Mouse (Mus musculus) midbrain, embryonic 13.5 days (tissue): ENCODE data around the gene Actn4. TPM values are rescaled to one million over a fixed set of nuclear protein-coding genes. Genes with fewer than 3 reads are reported as not detected.
A peak's percentile ranks its signal among the peaks of the same experiment; 100 is the strongest.

Source experiments
- ATAC-seq: fragments of 200-750 bp; cut with Nextera tagmentation; 2 replicates; pipeline ENCODE4 v1.8.0; 2017; ENCODE audit warnings: mild to moderate bottlenecking, moderate TSS enrichment, moderate library complexity
- H3K27ac ChIP-seq: fragments of 300-500 bp; sonication (generic); 2 replicates; pipeline ENCODE4 v1.5.1; 2015; ENCODE audit warnings: inconsistent platforms, mild to moderate bottlenecking, moderate library complexity
- H3K27me3 ChIP-seq: fragments of 300-500 bp; sonication (generic); 2 replicates; pipeline ENCODE4 v1.6.1; 2015; ENCODE audit warnings: mild to moderate bottlenecking, inconsistent platforms
- H3K36me3 ChIP-seq: fragments of 300-500 bp; sonication (generic); 2 replicates; pipeline ENCODE4 v1.6.1; 2015; ENCODE audit warnings: mild to moderate bottlenecking, inconsistent platforms
- H3K4me1 ChIP-seq: fragments of 300-500 bp; sonication (generic); replicated peaks from 2 replicates; pipeline ENCODE4 v1.6.1; 2015; ENCODE audit warnings: inconsistent platforms
- H3K4me2 ChIP-seq: fragments of 300-500 bp; sonication (generic); replicated peaks from 2 replicates; pipeline ENCODE4 v1.6.1; 2015; ENCODE audit warnings: moderate library complexity, mild to moderate bottlenecking, inconsistent platforms
- H3K4me3 ChIP-seq: fragments of 300-500 bp; sonication (generic); replicated peaks from 2 replicates; pipeline ENCODE4 v1.5.1; 2015; ENCODE audit warnings: mild to moderate bottlenecking, inconsistent platforms
- H3K9ac ChIP-seq: fragments of 300-500 bp; sonication (generic); replicated peaks from 2 replicates; pipeline ENCODE4 v1.6.1; 2015; ENCODE audit warnings: mild to moderate bottlenecking, inconsistent platforms
- H3K9me3 ChIP-seq: fragments of 300-500 bp; sonication (generic); 2 replicates; pipeline ENCODE4 v1.6.1; 2016; ENCODE audit warnings: mild to moderate bottlenecking, inconsistent platforms
- WGBS: fragments of 180-500 bp; shearing (Covaris S2); methylation state at CpG from one replicate; pipeline ENCODE4 v1.1.7; 2015; 5-methylcytosine and 5-hydroxymethylcytosine counted together
- polyA plus RNA-seq: library from polyadenylated mRNA; unstranded; fragments of >200 nt; fragmentation: Nextera tagmentation; extraction: Ambion mirVana; gene quantifications from 2 replicates; pipeline ENCODE4 v1.2.1, GENCODE M21; 2015

Actn4 gene
- polyA plus RNA-seq, 1 experiment from 2014 or later, result 132 TPM

- 73% methylated on average over 4 of the region's 4 CpGs for WGBS
- H3K27ac ChIP-seq, result no peak overlapping the region
- H3K4me1 ChIP-seq, result peaks cover 21% of the 10 kb centered on the region
- no peak overlapping the region for H3K4me3 ChIP-seq
- ATAC-seq, result no peak
- H3K4me2 ChIP-seq, result no peak overlapping the region
- no peak overlapping the region for H3K9ac ChIP-seq
- no peaks in the 10 kb centered on the region for H3K9me3 ChIP-seq
- H3K27me3 ChIP-seq, result no peaks in the 10 kb centered on the region
- H3K36me3 ChIP-seq, result peaks cover 7% of the 10 kb centered on the region
Observed at GRCm38 (mm10) chr7:28983849-28984248, 21.7 kb upstream of the Actn4 start.

GRCm38 (mm10) chr7:28983141-28983564, 21.0 kb upstream of the Actn4 start:
- Histone ChIP-seq H3K36me3 (peaks cover 14% of the 10 kb centered on the region), H3K27me3 (no peaks in the 10 kb centered on the region), H3K9ac (0 out of 2 replicates have a peak overlapping the region, but pooled peaks have one; percentile 19), H3K4me2 (peak overlapping the region; percentile 82; the same call in 1 of the 2 replicates), H3K4me1 (peaks cover 21% of the 10 kb centered on the region), H3K4me3 (no peak overlapping the region), H3K9me3 (no peaks in the 10 kb centered on the region), H3K27ac (no peak overlapping the region)
- no peak for ATAC-seq
- WGBS, result 72% methylated on average over 11 of the region's 11 CpGs

GRCm38 (mm10) chr7:28982274-28983013, 20.3 kb upstream of the Actn4 start:
- H3K4me2 ChIP-seq, result peak overlapping the region; percentile 82
- peak overlapping the region; percentile 73 for H3K9ac ChIP-seq
- no peaks in the 10 kb centered on the region for H3K9me3 ChIP-seq
- WGBS, result 18% methylated on average over 19 of the region's 19 CpGs
- H3K4me3 ChIP-seq, result peak overlapping the region; percentile 61
- H3K27me3 ChIP-seq, result no peaks in the 10 kb centered on the region
- ATAC-seq, result peak; percentile 72
- peaks cover 21% of the 10 kb centered on the region for H3K36me3 ChIP-seq
- peak overlapping the region; percentile 64 for H3K27ac ChIP-seq
- peaks cover 21% of the 10 kb centered on the region for H3K4me1 ChIP-seq

GRCm38 (mm10) chr7:28981651-28982273, 19.6 kb upstream of the Actn4 start, which contains the start of the genes Eif3k and Map4k1:
Gene Eif3k, minus strand, starts transcription at chr7:28981864.
Gene Map4k1, plus strand, starts transcription at chr7:28982050.
- ATAC-seq, result peak; percentile 97
- Histone ChIP-seq H3K9ac (peak within 1 kb of the TSS; percentile 80), H3K9me3 (no peaks in the 10 kb centered on the region), H3K36me3 (peaks cover 28% of the 10 kb centered on the region), H3K27ac (peak within 1 kb of the TSS; percentile 74), H3K4me1 (peaks cover 21% of the 10 kb centered on the region), H3K27me3 (no peaks in the 10 kb centered on the region), H3K4me2 (peak within 1 kb of the TSS; percentile 82), H3K4me3 (peak within 1 kb of the TSS; percentile 76)
- WGBS, result under 1% methylated on average over 36 of the region's 36 CpGs

- no peak for ATAC-seq
- Histone ChIP-seq H3K36me3 (peaks cover 59% of the 10 kb centered on the region), H3K4me2 (no peak overlapping the region), H3K4me3 (no peak overlapping the region), H3K4me1 (peaks cover 17% of the 10 kb centered on the region), H3K27me3 (no peaks in the 10 kb centered on the region), H3K9me3 (no peaks in the 10 kb centered on the region), H3K27ac (no peak overlapping the region), H3K9ac (no peak overlapping the region)
- WGBS, result 93% methylated on average over 9 of the region's 9 CpGs
Observed at GRCm38 (mm10) chr7:28977556-28977955, 15.4 kb upstream of the Actn4 start.

- ATAC-seq, result no peak
Observed at GRCm38 (mm10) chr7:28973025-28973424, 10.9 kb upstream of the Actn4 start.

GRCm38 (mm10) chr7:28972542-28972985, 10.4 kb upstream of the Actn4 start:
- H3K27ac ChIP-seq, result no peak overlapping the region
- no peaks in the 10 kb centered on the region for H3K27me3 ChIP-seq
- H3K36me3 ChIP-seq, result peaks cover 75% of the 10 kb centered on the region
- 0 out of 2 replicates have a peak, but pooled peaks have one; percentile 19 for ATAC-seq
- no peak overlapping the region for H3K4me3 ChIP-seq
- H3K9me3 ChIP-seq, result no peaks in the 10 kb centered on the region
- no peak overlapping the region for H3K4me2 ChIP-seq
- WGBS, result 70% methylated on average over 8 of the region's 8 CpGs
- H3K4me1 ChIP-seq, result no peaks in the 10 kb centered on the region
- H3K9ac ChIP-seq, result no peak overlapping the region

More at GRCm38 (mm10) chr7:28973025-28973424, 10.9 kb upstream of the Actn4 start:
- Histone ChIP-seq H3K4me3 (no peak overlapping the region), H3K9ac (no peak overlapping the region), H3K9me3 (no peaks in the 10 kb centered on the region), H3K4me1 (no peaks in the 10 kb centered on the region), H3K27me3 (no peaks in the 10 kb centered on the region), H3K4me2 (no peak overlapping the region), H3K36me3 (peaks cover 79% of the 10 kb centered on the region), H3K27ac (no peak overlapping the region)
- 85% methylated on average over 8 of the region's 8 CpGs for WGBS

GRCm38 (mm10) chr7:28971770-28972269, 9.7 kb upstream of the Actn4 start:
- H3K9me3 ChIP-seq, result no peaks in the 10 kb centered on the region
- H3K4me1 ChIP-seq, result no peaks in the 10 kb centered on the region
- WGBS, result 87% methylated on average over 6 of the region's 6 CpGs
- no peak overlapping the region for H3K27ac ChIP-seq
- no peak overlapping the region for H3K4me2 ChIP-seq
- no peak overlapping the region for H3K4me3 ChIP-seq
- H3K27me3 ChIP-seq, result no peaks in the 10 kb centered on the region
- H3K36me3 ChIP-seq, result peaks cover 67% of the 10 kb centered on the region
- H3K9ac ChIP-seq, result no peak overlapping the region
- no peak for ATAC-seq

GRCm38 (mm10) chr7:28971029-28971428, 8.9 kb upstream of the Actn4 start:
- no peaks in the 10 kb centered on the region for H3K9me3 ChIP-seq
- no peaks in the 10 kb centered on the region for H3K4me1 ChIP-seq
- no peak overlapping the region for H3K9ac ChIP-seq
- H3K4me2 ChIP-seq, result no peak overlapping the region
- peaks cover 59% of the 10 kb centered on the region for H3K36me3 ChIP-seq
- ATAC-seq, result no peak
- H3K27ac ChIP-seq, result no peak overlapping the region
- 94% methylated on average over 7 of the region's 7 CpGs for WGBS
- no peak overlapping the region for H3K4me3 ChIP-seq
- no peaks in the 10 kb centered on the region for H3K27me3 ChIP-seq

- Histone ChIP-seq H3K27ac (no peak overlapping the region), H3K9ac (no peak overlapping the region), H3K9me3 (no peaks in the 10 kb centered on the region), H3K4me1 (no peaks in the 10 kb centered on the region), H3K4me2 (no peak overlapping the region), H3K36me3 (peaks cover 55% of the 10 kb centered on the region), H3K27me3 (no peaks in the 10 kb centered on the region), H3K4me3 (no peak overlapping the region)
- WGBS, result 83% methylated on average over 12 of the region's 12 CpGs
- no peak for ATAC-seq
Observed at GRCm38 (mm10) chr7:28969672-28970394, 7.7 kb upstream of the Actn4 start.

- no peak for ATAC-seq
- Histone ChIP-seq H3K27me3 (no peaks in the 10 kb centered on the region), H3K36me3 (peaks cover 49% of the 10 kb centered on the region), H3K4me3 (no peak overlapping the region), H3K4me2 (no peak overlapping the region), H3K27ac (no peak overlapping the region), H3K4me1 (no peaks in the 10 kb centered on the region), H3K9ac (no peak overlapping the region), H3K9me3 (no peaks in the 10 kb centered on the region)
- 94% methylated on average over 1 of the region's 1 CpGs for WGBS
Observed at GRCm38 (mm10) chr7:28969271-28969670, 7.1 kb upstream of the Actn4 start.
